Mouse (Mus musculus): ENCODE measurements around the gene Crat. TPM values are rescaled to one million over a fixed set of nuclear protein-coding genes. Genes with fewer than 3 reads are reported as not detected.
A peak's percentile ranks its signal among the peaks of the same experiment; 100 is the strongest.

Crat gene
- polyA plus RNA-seq, 1 experiment from 2014 or later, result 22.5 TPM

GRCm38 (mm10) chr2:30446891-30447826, 31.5 kb upstream of the Crat start:
- H3K36me3 ChIP-seq, result peaks cover 84% of the 10 kb centered on the region
- 89% methylated on average over 10 of the region's 10 CpGs for WGBS
- peaks cover 17% of the 10 kb centered on the region for H3K9me3 ChIP-seq (replicated peaks)
- no peaks in the 10 kb centered on the region for H3K27me3 ChIP-seq (ENCODE audit: low read depth, poor library complexity, severe bottlenecking)
- no peak for DNase-seq (ENCODE audit: low spot score)
- H3K4me3 ChIP-seq, result no peak overlapping the region
- peak overlapping the region; percentile 98 for H3K27ac ChIP-seq (replicated peaks)
- peaks cover 54% of the 10 kb centered on the region for H3K4me1 ChIP-seq

DNA sequence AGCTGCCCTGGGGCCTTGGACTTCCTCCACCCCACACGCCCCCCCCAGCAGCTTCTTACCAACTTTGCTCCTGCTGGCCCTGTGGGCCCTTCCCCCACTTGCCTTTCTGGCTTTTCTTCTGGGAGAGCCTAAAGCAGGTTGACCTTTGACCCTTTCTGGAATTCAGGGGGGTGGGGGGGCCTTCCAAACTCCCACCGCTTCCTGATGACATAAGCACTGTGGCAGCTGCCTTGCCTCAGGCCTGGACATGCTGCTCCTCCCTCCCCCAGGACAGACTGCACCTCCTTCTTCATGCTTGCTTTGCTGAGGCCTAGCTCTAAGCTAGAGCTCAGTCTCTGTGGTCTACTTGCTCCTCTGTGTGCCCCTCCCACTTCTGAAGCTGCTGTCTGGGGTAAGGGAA, 29.7 kb upstream of the Crat start:
- Histone ChIP-seq H3K27ac (replicated peaks) (peak overlapping the region; percentile 98), H3K4me1 (peaks cover 72% of the 10 kb centered on the region), H3K9me3 (replicated peaks) (peaks cover 16% of the 10 kb centered on the region), H3K36me3 (peaks cover 81% of the 10 kb centered on the region), H3K4me3 (peak overlapping the region; percentile 33), H3K27me3 (ENCODE audit: low read depth, poor library complexity, severe bottlenecking) (no peaks in the 10 kb centered on the region)
- peak; percentile 80 for DNase-seq (ENCODE audit: low spot score)
- 18% methylated on average over 2 of the region's 2 CpGs for WGBS

DNA sequence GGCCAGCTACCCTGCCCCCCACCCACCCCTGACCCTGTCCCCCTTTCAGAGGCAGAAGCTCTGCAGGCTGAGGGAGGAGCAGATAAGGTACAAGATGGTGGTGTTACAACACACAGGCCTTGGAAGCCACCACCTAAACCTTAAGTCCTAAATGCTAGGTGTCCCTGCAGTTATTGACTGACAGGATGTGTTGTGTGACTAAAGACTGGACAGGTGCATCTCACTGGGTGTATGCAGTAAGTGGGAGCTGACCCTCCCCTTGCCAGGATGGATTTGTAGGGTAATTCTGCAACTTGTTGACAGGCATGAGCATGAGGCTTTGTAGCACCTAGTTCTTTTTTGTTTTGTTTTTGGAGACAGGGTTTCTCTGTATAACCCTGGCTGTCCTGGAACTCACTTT, 28.8 kb upstream of the Crat start:
- Histone ChIP-seq H3K27me3 (ENCODE audit: low read depth, poor library complexity, severe bottlenecking) (no peaks in the 10 kb centered on the region), H3K4me1 (peaks cover 76% of the 10 kb centered on the region), H3K36me3 (peaks cover 81% of the 10 kb centered on the region), H3K9me3 (replicated peaks) (peaks cover 8% of the 10 kb centered on the region), H3K4me3 (no peak overlapping the region), H3K27ac (replicated peaks) (peak overlapping the region; percentile 98)
- DNase-seq (ENCODE audit: low spot score), result no peak

- no peak for DNase-seq (ENCODE audit: low spot score)
- peaks cover 81% of the 10 kb centered on the region for H3K36me3 ChIP-seq
- H3K27me3 ChIP-seq (ENCODE audit: low read depth, poor library complexity, severe bottlenecking), result no peaks in the 10 kb centered on the region
- WGBS, result 75% methylated on average over 5 of the region's 5 CpGs
- peaks cover 3% of the 10 kb centered on the region; the same call in 1 of the 2 replicates for H3K9me3 ChIP-seq (replicated peaks)
- H3K4me3 ChIP-seq, result 0 out of 2 replicates have a peak overlapping the region, but pooled peaks have one; percentile 0
- peak overlapping the region; percentile 98 for H3K27ac ChIP-seq (replicated peaks)
- H3K4me1 ChIP-seq, result peaks cover 76% of the 10 kb centered on the region
Measured at GRCm38 (mm10) chr2:30444006-30444405, 28.4 kb upstream of the Crat start.

GRCm38 (mm10) chr2:30443281-30443680, 27.7 kb upstream of the Crat start:
- no peak for DNase-seq (ENCODE audit: low spot score)
- WGBS, result 68% methylated on average over 4 of the region's 4 CpGs
- no peaks in the 10 kb centered on the region for H3K9me3 ChIP-seq (replicated peaks)
- H3K4me1 ChIP-seq, result peaks cover 76% of the 10 kb centered on the region
- no peaks in the 10 kb centered on the region for H3K27me3 ChIP-seq (ENCODE audit: low read depth, poor library complexity, severe bottlenecking)
- H3K4me3 ChIP-seq, result no peak overlapping the region
- peaks cover 81% of the 10 kb centered on the region for H3K36me3 ChIP-seq
- peak overlapping the region; percentile 98 for H3K27ac ChIP-seq (replicated peaks)

- DNase-seq (ENCODE audit: low spot score), result no peak
- H3K4me1 ChIP-seq, result peaks cover 75% of the 10 kb centered on the region
- H3K36me3 ChIP-seq, result peaks cover 81% of the 10 kb centered on the region
- WGBS, result 69% methylated on average over 5 of the region's 5 CpGs
- peak overlapping the region; percentile 39 for H3K4me3 ChIP-seq
- no peaks in the 10 kb centered on the region for H3K9me3 ChIP-seq (replicated peaks)
- H3K27me3 ChIP-seq (ENCODE audit: low read depth, poor library complexity, severe bottlenecking), result no peaks in the 10 kb centered on the region
- H3K27ac ChIP-seq (replicated peaks), result peak overlapping the region; percentile 98
Measured at GRCm38 (mm10) chr2:30442498-30442890, 26.9 kb upstream of the Crat start.

DNA sequence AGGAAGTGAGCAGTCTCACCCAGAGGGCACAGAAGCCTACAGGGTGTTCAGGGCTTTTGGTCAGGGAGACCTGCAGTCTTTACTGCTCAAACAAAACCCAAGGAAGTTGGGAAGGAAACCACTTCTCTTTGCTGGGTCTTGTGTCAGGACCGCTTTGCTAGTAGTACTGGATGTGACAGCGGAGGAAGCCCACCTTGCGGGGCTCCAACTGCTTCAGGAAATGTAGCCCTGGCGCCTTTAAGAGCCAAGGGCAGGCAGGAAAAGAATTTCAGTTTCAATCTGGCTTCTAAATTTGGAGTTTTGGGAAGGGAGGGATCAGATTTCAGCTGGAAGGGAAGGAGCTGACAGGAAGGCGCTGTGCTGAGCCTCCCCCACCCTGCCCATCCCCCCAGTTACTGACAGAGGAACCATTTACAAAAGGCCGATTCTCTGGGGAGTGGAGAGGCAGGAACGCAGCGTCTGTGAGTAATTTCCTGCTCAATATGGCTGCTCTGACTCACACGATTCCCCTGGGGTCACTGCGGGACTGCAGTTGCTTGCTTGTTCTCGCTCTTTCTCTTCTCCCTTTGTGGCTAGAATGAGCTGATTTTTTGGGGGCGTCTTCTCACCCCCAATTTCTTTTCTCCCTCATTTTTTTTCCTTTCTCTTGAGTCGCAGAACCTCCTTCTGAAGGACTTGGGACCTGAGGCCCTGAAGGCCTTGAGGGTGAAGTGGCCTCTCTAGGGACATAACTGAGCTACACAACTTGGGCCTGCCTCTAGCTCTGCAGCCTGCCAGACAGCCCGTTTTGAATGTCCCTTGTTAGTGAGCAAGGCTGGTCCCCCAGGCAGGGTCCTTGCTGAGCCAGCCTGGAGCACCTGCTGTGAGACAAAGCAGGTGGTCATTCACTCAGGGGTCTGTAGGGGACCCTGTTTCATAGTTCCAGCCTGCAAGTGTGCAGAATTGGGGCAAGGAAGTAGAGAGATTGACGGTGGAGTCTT, 26.2 kb upstream of the Crat start:
- peaks cover 81% of the 10 kb centered on the region for H3K36me3 ChIP-seq
- no peaks in the 10 kb centered on the region for H3K27me3 ChIP-seq (ENCODE audit: low read depth, poor library complexity, severe bottlenecking)
- peak overlapping the region; percentile 39 for H3K4me3 ChIP-seq
- H3K27ac ChIP-seq (replicated peaks), result peak overlapping the region; percentile 98
- H3K4me1 ChIP-seq, result peaks cover 69% of the 10 kb centered on the region
- DNase-seq (ENCODE audit: low spot score), result peak; percentile 84
- H3K9me3 ChIP-seq (replicated peaks), result no peaks in the 10 kb centered on the region
- 7% methylated on average over 15 of the region's 15 CpGs for WGBS

GRCm38 (mm10) chr2:30440701-30441517, 25.3 kb upstream of the Crat start:
- peaks cover 60% of the 10 kb centered on the region for H3K4me1 ChIP-seq

DNA sequence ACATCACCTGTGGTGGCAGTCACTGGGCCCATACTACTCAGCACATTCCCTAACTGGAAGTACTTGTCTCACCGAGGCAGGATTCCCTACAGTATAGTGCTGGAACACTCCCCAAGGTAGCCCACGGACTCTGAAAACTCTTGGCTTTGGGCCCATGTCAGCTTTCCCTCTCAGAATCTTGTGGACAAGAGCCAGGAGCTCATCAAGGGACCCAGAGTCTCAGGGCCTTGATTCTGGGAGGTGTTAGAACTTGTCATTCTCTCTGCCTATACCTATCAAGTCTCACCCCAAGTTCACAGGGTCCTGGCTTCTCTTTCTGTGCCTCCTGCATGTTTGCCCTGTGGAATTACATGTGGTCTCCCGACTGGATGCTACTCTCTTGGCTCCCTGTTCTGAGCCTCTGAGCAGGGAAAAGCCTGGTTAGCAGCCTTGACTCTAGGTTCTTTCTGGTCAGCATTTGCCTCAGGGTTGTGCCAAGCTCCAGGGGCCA, 24.6 kb upstream of the Crat start:
- Histone ChIP-seq H3K4me3 (no peak overlapping the region), H3K9me3 (replicated peaks) (no peaks in the 10 kb centered on the region), H3K36me3 (peaks cover 72% of the 10 kb centered on the region), H3K27me3 (ENCODE audit: low read depth, poor library complexity, severe bottlenecking) (no peaks in the 10 kb centered on the region), H3K27ac (replicated peaks) (peak overlapping the region; percentile 98), H3K4me1 (peaks cover 57% of the 10 kb centered on the region)
- WGBS, result 86% methylated on average over 3 of the region's 3 CpGs
- no peak for DNase-seq (ENCODE audit: low spot score)

More at GRCm38 (mm10) chr2:30440701-30441517, 25.3 kb upstream of the Crat start:
- Histone ChIP-seq H3K9me3 (replicated peaks) (no peaks in the 10 kb centered on the region), H3K27me3 (ENCODE audit: low read depth, poor library complexity, severe bottlenecking) (no peaks in the 10 kb centered on the region), H3K36me3 (peaks cover 74% of the 10 kb centered on the region), H3K4me3 (peak overlapping the region; percentile 39), H3K27ac (replicated peaks) (peak overlapping the region; percentile 98)
- DNase-seq (ENCODE audit: low spot score), result peak; percentile 67
- 24% methylated on average over 12 of the region's 12 CpGs for WGBS

GRCm38 (mm10) chr2:30439631-30440030, 24.0 kb upstream of the Crat start:
- WGBS, result 92% methylated on average over 6 of the region's 6 CpGs
- Histone ChIP-seq H3K4me3 (no peak overlapping the region), H3K27ac (replicated peaks) (no peak overlapping the region), H3K9me3 (replicated peaks) (no peaks in the 10 kb centered on the region), H3K36me3 (peaks cover 72% of the 10 kb centered on the region), H3K4me1 (peaks cover 51% of the 10 kb centered on the region), H3K27me3 (ENCODE audit: low read depth, poor library complexity, severe bottlenecking) (no peaks in the 10 kb centered on the region)
- DNase-seq (ENCODE audit: low spot score), result no peak

GRCm38 (mm10) chr2:30437791-30438190, 22.2 kb upstream of the Crat start:
- peaks cover 72% of the 10 kb centered on the region for H3K36me3 ChIP-seq
- no peaks in the 10 kb centered on the region for H3K9me3 ChIP-seq (replicated peaks)
- H3K27ac ChIP-seq (replicated peaks), result no peak overlapping the region
- no peak overlapping the region for H3K4me3 ChIP-seq
- peaks cover 33% of the 10 kb centered on the region for H3K4me1 ChIP-seq
- no peaks in the 10 kb centered on the region for H3K27me3 ChIP-seq (ENCODE audit: low read depth, poor library complexity, severe bottlenecking)
- WGBS, result 94% methylated on average over 4 of the region's 4 CpGs
- DNase-seq (ENCODE audit: low spot score), result no peak

GRCm38 (mm10) chr2:30436809-30437208, 21.2 kb upstream of the Crat start:
- no peak overlapping the region for H3K4me3 ChIP-seq
- no peak for DNase-seq (ENCODE audit: low spot score)
- 84% methylated on average over 4 of the region's 4 CpGs for WGBS
- no peak overlapping the region for H3K27ac ChIP-seq (replicated peaks)
- peaks cover 23% of the 10 kb centered on the region for H3K4me1 ChIP-seq
- no peaks in the 10 kb centered on the region for H3K27me3 ChIP-seq (ENCODE audit: low read depth, poor library complexity, severe bottlenecking)
- peaks cover 79% of the 10 kb centered on the region for H3K36me3 ChIP-seq
- no peaks in the 10 kb centered on the region for H3K9me3 ChIP-seq (replicated peaks)

Measured in midbrain, embryonic 10.5 days (tissue).